Mouse (Mus musculus) olfactory bulb, adult 2 months (tissue): ENCODE results near the gene Olfr533.
"Not testable (repeated sequence)": the region's sequence is repeated elsewhere in the genome, so short reads cannot be mapped to it uniquely, and the experiment has no call there.

Experiments used
- CTCF ChIP-seq: fragments of 200-500 bp; IDR thresholded peaks from 2 replicates; pipeline ENCODE4 v1.5.1; 2012; ENCODE audit warnings: low read depth, mild to moderate bottlenecking, low read length, moderate library complexity; ENCODE audit not compliant: insufficient read depth
- POLR2A ChIP-seq: fragments of 200-500 bp; IDR thresholded peaks from 2 replicates; pipeline ENCODE4 v1.6.1; 2012; ENCODE audit warnings: mild to moderate bottlenecking, low read depth, low read length, moderate library complexity; ENCODE audit not compliant: insufficient read depth

GRCm38 (mm10) chr7:140507346-140508021 lies 44.3 kb downstream of the Olfr533 start, which contains the start of gene Olfr536:
- not testable (repeated sequence) for TF ChIP-seq CTCF, POLR2A
